Mouse (Mus musculus) erythroblast, embryonic 14.5 days (primary cell): ENCODE data around the gene Eva1b.

Experiments used
- GATA1 ChIP-seq: IDR thresholded peaks from 2 replicates; pipeline ENCODE4 v1.6.1; 2012; ENCODE audit warnings: low read length, inconsistent platforms, mixed read lengths
- TAL1 ChIP-seq: IDR thresholded peaks from 3 replicates; pipeline ENCODE4 v1.6.1; 2012; ENCODE audit warnings: low read length, inconsistent platforms, mixed read lengths

DNA sequence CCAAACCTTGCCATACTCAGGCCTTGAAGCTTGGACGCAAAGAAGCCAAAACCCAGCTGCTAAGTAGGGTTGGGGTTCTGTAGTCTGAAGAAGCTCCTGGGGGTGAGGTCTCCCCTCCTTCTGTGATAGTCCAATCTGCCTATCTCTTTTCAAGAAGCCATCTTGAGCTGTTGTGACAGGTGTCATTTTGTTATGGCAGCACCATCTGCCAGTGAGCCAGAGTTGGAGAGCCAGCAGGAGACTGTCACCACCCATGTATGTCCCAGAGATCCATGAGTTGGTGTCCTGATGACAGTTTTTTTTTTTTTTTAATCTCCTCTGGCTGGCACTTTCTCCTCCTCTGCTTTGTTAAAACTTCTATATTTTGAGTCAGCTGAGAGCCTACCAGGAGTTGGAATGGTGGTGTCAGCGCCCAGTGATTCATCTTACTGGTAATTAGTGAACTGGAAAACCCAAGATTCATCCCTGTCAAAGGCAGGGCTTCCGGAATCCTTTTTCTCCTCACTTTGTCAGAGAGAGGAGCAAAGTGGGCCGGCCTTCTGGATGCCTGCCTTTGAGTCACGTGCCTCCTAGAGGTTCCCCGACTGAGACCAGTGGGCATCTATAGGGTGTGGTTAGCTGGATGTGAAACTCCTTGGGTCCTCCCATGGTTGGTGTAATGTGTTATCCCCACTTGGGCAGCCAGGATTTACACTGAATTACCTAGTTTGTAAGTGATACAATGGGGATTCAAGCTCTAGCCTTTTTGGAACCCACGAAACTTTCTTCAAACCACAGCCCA lies 45.3 kb upstream of the Eva1b start:
- TF ChIP-seq TAL1 (no peak), GATA1 (no peak)
